Mouse (Mus musculus) embryonic facial prominence, embryonic 11.5 days (tissue): ENCODE data around the gene Rack1. TPM values are rescaled to one million over a fixed set of nuclear protein-coding genes. Genes with fewer than 3 reads are reported as not detected.
A peak's percentile ranks its signal among the peaks of the same experiment; 100 is the strongest.

Experiments
- ATAC-seq: fragments of 200-750 bp; cut with Nextera tagmentation; replicated peaks from 2 replicates; pipeline ENCODE4 v1.8.0; 2017; ENCODE audit warnings: low read depth; ENCODE audit not compliant: insufficient number of reproducible peaks, low FRiP score, low TSS enrichment
- DNase-seq: peaks from one replicate; pipeline ENCODE4 v3.0.0-alpha.2; 2015; ENCODE audit warnings: low spot score
- H3K27ac ChIP-seq: fragments of 300-500 bp; sonication (generic); replicated peaks from 2 replicates; pipeline ENCODE4 v1.5.1; 2014; ENCODE audit warnings: mild to moderate bottlenecking, low read depth, low read length, control low read depth
- H3K27me3 ChIP-seq: fragments of 300-500 bp; sonication (generic); 2 replicates; pipeline ENCODE4 v1.6.1; 2014; ENCODE audit warnings: mild to moderate bottlenecking, low read length, moderate library complexity, mixed read lengths; ENCODE audit not compliant: control insufficient read depth, insufficient read depth
- H3K36me3 ChIP-seq: fragments of 300-500 bp; sonication (generic); replicated peaks from 2 replicates; pipeline ENCODE4 v1.6.1; 2014; ENCODE audit warnings: low read depth, mild to moderate bottlenecking, low read length, moderate library complexity, mixed read lengths; ENCODE audit not compliant: control insufficient read depth, insufficient read depth
- H3K4me1 ChIP-seq: fragments of 300-500 bp; sonication (generic); 2 replicates; pipeline ENCODE4 v1.6.1; 2014; ENCODE audit warnings: low read length, mixed read lengths; ENCODE audit not compliant: control insufficient read depth, insufficient read depth
- H3K4me2 ChIP-seq: fragments of 300-500 bp; sonication (generic); 2 replicates; pipeline ENCODE4 v1.6.1; 2014; ENCODE audit warnings: low read depth, mild to moderate bottlenecking, control low read depth, low read length, moderate library complexity
- H3K4me3 ChIP-seq: fragments of 300-500 bp; sonication (generic); 2 replicates; pipeline ENCODE4 v1.5.1; 2014; ENCODE audit warnings: low read depth, low read length, control low read depth
- H3K9ac ChIP-seq: fragments of 300-500 bp; sonication (generic); replicated peaks from 2 replicates; pipeline ENCODE4 v1.6.1; 2014; ENCODE audit warnings: mild to moderate bottlenecking, control low read depth, low read length
- H3K9me3 ChIP-seq: fragments of 300-500 bp; sonication (generic); replicated peaks from 2 replicates; pipeline ENCODE4 v1.6.1; 2016; ENCODE audit warnings: mild to moderate bottlenecking, low read length, inconsistent platforms, mixed read lengths; ENCODE audit not compliant: control insufficient read depth
- WGBS: fragments of 180-500 bp; shearing (Covaris S2); extraction: QIAGEN DNeasy Blood & Tissue Kit; methylation state at CpG from one replicate; pipeline ENCODE4 v1.1.7; 2014; 5-methylcytosine and 5-hydroxymethylcytosine counted together
- polyA plus RNA-seq: library from polyadenylated mRNA; unstranded; fragments of >200 nt; fragmentation: Nextera tagmentation; extraction: Ambion mirVana; gene quantifications from 2 replicates; pipeline ENCODE4 v1.2.1, GENCODE M21; 2014

Rack1 gene
- polyA plus RNA-seq, 1 experiment from 2014 or later = 755 TPM

DNA sequence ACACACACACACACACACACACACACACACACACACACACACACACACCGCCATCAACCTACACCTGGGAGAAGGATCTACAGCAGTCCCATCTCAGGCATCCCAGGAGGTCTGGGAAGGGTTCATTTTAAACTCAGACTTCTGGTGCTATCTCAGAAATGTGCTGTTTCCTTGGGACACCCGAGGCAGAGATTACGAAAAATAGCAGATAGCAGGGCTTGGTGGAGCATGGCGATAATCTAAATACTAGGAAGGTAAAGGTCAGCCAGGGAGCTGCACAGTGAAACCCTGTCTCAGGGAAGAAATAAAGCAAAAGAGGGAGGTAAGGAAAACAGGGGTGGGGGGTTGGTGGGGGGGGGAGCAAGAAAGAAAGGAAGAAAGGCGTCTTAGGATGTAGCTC is 2.8 kb upstream of the Rack1 start:
- WGBS = 91% methylated on average over 5 of the region's 5 CpGs
- Histone ChIP-seq H3K27ac (no peak overlapping the region), H3K9me3 (no peaks in the 10 kb centered on the region), H3K36me3 (no peaks in the 10 kb centered on the region), H3K27me3 (no peaks in the 10 kb centered on the region), H3K4me1 (no peaks in the 10 kb centered on the region; the same call in 1 of the 2 replicates), H3K9ac (no peak overlapping the region), H3K4me3 (no peak overlapping the region), H3K4me2 (no peak overlapping the region)
- ATAC-seq (no peak), DNase-seq (no peak)

GRCm38 (mm10) chr11:48798308-48798707 is 1.8 kb upstream of the Rack1 start:
- no peak for ATAC-seq
- Histone ChIP-seq H3K27ac (no peak overlapping the region), H3K4me2 (peak overlapping the region; percentile 85; the same call in 1 of the 2 replicates)

DNA sequence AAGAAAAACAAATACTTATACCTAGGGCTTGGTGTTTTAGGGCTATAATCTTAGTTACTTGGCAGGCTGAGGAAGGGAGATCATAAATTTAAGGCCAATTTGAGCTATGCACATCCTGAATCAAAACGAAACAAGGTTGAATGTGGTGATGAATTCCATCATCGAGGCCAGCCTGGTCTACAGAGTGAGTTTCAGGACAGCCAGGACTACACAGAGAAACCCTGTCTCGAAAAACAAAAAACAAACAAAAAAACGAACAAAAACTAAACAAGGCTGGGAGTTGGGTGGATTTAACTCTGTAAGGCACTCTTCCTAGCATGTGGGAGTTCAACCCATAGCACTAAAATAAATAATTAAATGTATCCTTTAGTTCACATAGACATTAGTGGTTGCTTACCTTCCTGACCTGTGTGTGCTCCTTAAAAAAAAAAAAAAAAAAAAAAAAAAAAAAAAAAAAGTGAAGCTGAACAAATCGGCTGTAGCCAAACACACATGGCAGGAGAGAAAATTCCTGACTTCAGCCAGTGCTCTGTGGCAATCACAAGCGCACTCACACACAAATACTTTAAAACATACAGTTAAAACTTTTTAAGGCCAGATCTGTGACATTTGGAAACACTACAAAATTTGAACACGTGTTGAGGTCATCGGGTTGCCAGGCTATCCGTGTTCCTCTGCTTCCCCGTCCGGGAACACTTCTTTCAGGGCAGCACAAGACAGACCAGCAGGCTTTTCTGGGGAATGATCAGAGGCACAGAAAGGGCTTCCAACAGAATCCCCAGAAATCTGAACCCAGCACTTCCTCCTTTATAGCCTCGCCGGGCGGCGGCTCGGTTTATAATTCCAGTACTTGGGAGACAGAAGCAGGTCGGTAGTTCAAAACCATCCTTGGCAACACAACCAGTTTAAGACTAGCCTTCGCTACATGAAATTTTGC is 880 bp upstream of the Rack1 start:
- no peaks in the 10 kb centered on the region; the same call in 1 of the 2 replicates for H3K4me1 ChIP-seq
- peak overlapping the region; percentile 93 for H3K27ac ChIP-seq
- H3K9me3 ChIP-seq = no peaks in the 10 kb centered on the region
- no peaks in the 10 kb centered on the region for H3K27me3 ChIP-seq
- peak overlapping the region; percentile 86 for H3K4me3 ChIP-seq
- DNase-seq (no peak), ATAC-seq (peak; percentile 27; the same call in 1 of the 2 replicates)
- H3K4me2 ChIP-seq = peak overlapping the region; percentile 85
- peak overlapping the region; percentile 91 for H3K9ac ChIP-seq
- H3K36me3 ChIP-seq = peaks cover 13% of the 10 kb centered on the region
- WGBS = 8% methylated on average over 18 of the region's 18 CpGs

More at GRCm38 (mm10) chr11:48798308-48798707, 1.8 kb upstream of the Rack1 start:
- Histone ChIP-seq H3K36me3 (peaks cover 6% of the 10 kb centered on the region; the same call in 1 of the 2 replicates), H3K9ac (no peak overlapping the region), H3K4me3 (no peak overlapping the region), H3K4me1 (no peaks in the 10 kb centered on the region; the same call in 1 of the 2 replicates), H3K9me3 (no peaks in the 10 kb centered on the region), H3K27me3 (no peaks in the 10 kb centered on the region)
- 83% methylated on average over 7 of the region's 7 CpGs for WGBS
- DNase-seq = no peak

DNA sequence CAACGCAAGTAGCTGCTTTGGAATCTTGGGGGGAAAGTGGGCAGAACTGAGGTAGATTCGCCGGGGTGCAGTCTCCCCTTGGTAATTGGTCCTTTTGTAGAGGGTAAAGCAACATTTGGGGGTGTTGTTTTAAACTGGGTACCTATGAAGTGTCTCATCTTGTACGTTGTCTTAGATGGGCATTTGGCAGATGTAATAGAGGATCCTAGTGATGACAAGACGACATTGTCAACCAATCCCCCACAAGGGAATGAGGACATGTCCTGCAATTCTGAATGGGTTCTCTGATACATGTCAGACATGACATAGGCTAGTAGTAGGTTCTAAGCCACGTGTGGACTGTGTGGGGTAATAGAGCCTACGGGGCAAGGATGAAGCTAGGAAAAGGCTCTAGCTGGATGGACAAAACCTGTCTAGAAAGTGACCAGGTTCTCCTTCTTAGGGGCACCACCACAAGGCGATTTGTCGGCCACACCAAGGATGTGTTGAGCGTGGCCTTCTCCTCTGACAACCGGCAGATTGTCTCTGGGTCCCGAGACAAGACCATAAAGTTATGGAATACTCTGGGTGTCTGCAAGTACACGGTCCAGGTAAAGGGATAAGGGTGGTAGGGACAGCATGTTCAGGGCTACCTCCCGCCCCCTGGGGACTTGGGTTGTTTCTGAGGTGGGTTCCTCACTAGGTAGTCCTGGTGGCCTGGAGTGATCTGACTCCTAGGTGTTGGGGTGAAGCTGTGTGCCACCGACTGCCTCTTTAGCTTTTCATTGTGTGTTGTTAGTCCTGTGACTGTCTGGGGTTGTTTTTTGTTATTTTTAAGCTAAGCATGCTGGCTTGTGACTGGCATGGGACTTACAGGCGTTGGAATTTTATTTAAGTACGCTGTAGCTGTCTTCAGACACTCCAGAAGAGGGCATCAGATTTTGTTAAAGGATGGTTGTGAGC is 2.0 kb downstream of the Rack1 start:
- 79% methylated on average over 17 of the region's 17 CpGs for WGBS
- Histone ChIP-seq H3K27me3 (no peaks in the 10 kb centered on the region), H3K36me3 (peaks cover 23% of the 10 kb centered on the region), H3K27ac (no peak overlapping the region), H3K9ac (peak overlapping the region; percentile 91), H3K9me3 (no peaks in the 10 kb centered on the region), H3K4me3 (peak overlapping the region; percentile 86), H3K4me2 (peak overlapping the region; percentile 85), H3K4me1 (no peaks in the 10 kb centered on the region; the same call in 1 of the 2 replicates)
- ATAC-seq (no peak), DNase-seq (no peak)

DNA sequence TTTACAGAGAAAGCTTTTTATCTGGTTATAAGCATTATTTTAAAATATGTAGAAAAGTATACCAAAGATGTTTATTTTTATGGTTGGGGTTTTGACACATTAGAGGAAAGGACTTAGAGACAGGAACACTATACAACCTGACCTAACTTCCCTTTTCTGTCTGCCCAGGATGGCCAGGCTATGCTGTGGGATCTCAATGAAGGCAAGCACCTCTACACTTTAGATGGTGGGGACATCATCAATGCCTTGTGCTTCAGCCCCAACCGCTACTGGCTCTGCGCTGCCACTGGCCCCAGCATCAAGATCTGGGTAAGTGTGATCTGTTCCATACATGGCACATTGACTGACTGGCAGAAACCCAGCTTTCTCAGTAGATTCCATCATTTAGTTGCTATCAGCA is 3.9 kb downstream of the Rack1 start:
- WGBS = 98% methylated on average over 2 of the region's 2 CpGs
- no peaks in the 10 kb centered on the region for H3K9me3 ChIP-seq
- H3K27me3 ChIP-seq = no peaks in the 10 kb centered on the region
- H3K36me3 ChIP-seq = peaks cover 28% of the 10 kb centered on the region
- H3K4me2 ChIP-seq = no peak overlapping the region
- H3K4me1 ChIP-seq = no peaks in the 10 kb centered on the region; the same call in 1 of the 2 replicates
- H3K9ac ChIP-seq = no peak overlapping the region
- no peak overlapping the region for H3K27ac ChIP-seq
- no peak overlapping the region for H3K4me3 ChIP-seq
- DNase-seq (no peak), ATAC-seq (no peak)

DNA sequence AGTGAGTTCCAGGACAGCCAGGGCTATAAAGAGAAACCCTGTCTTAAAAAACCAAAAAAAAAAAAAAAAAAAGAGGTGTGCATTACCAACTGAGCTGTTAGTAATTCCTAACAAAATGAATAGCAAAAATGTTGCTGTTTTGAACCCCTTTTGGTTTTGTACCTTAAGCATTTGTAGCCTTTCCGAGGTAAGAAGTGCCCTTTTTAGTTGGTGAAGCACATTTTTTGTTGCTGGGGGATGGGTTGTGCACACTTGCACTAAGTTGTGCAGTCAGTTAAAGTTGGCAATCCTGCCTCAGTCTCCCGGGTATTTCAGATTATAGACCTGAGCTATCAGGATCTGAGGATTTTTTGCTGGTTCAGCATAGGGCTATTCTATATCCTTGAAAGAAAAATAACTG is 4.8 kb downstream of the Rack1 start:
- Histone ChIP-seq H3K4me1 (no peaks in the 10 kb centered on the region; the same call in 1 of the 2 replicates), H3K4me2 (no peak overlapping the region), H3K9ac (no peak overlapping the region), H3K36me3 (peaks cover 28% of the 10 kb centered on the region), H3K27me3 (no peaks in the 10 kb centered on the region), H3K27ac (no peak overlapping the region), H3K9me3 (no peaks in the 10 kb centered on the region), H3K4me3 (no peak overlapping the region)
- DNase-seq (no peak), ATAC-seq (no peak)
- 81% methylated on average over 2 of the region's 2 CpGs for WGBS

- ATAC-seq (peak; percentile 46; the same call in 1 of the 2 replicates), DNase-seq (no peak)
- Histone ChIP-seq H3K4me2 (no peak overlapping the region), H3K4me1 (no peaks in the 10 kb centered on the region; the same call in 1 of the 2 replicates), H3K4me3 (no peak overlapping the region), H3K27ac (no peak overlapping the region), H3K27me3 (no peaks in the 10 kb centered on the region), H3K36me3 (peaks cover 28% of the 10 kb centered on the region), H3K9ac (no peak overlapping the region), H3K9me3 (no peaks in the 10 kb centered on the region)
- 59% methylated on average over 21 of the region's 21 CpGs for whole genome bisulfite sequencing
These were observed 6.9 kb downstream of the Rack1 start for GRCm38 (mm10) chr11:48806856-48807562.
